Mouse (Mus musculus): ENCODE results near the gene Rapgef4. TPM values are rescaled to one million over a fixed set of nuclear protein-coding genes. Genes with fewer than 3 reads are reported as not detected.
"Not testable (repeated sequence)": the region's sequence is repeated elsewhere in the genome, so short reads cannot be mapped to it uniquely, and the experiment has no call there.

The Rapgef4 gene
- polyA plus RNA-seq, 1 experiment: not detected

- H3K36me3 ChIP-seq (ENCODE audit: control insufficient read depth): no peaks in the 10 kb centered on the region
- no peaks in the 10 kb centered on the region for H3K4me1 ChIP-seq (ENCODE audit: control insufficient read depth)
- H3K9me3 ChIP-seq (ENCODE audit: control insufficient read depth, low read length): no peaks in the 10 kb centered on the region
- TF ChIP-seq TAL1 (IDR thresholded peaks at IDR 0.05; ENCODE audit: low read length) (no peak), GATA1 (IDR thresholded peaks at IDR 0.05; ENCODE audit: low read length) (no peak)
- no peaks in the 10 kb centered on the region for H3K27me3 ChIP-seq (ENCODE audit: control insufficient read depth)
- H3K4me3 ChIP-seq (replicated peaks): no peak overlapping the region
Observed at GRCm38 (mm10) chr2:72129612-72130311, 148.7 kb downstream of the Rapgef4 start.

- no peak overlapping the region for H3K4me3 ChIP-seq (replicated peaks)
- H3K27me3 ChIP-seq (ENCODE audit: control insufficient read depth): no peaks in the 10 kb centered on the region
- no peaks in the 10 kb centered on the region for H3K9me3 ChIP-seq (ENCODE audit: control insufficient read depth, low read length)
- no peaks in the 10 kb centered on the region for H3K36me3 ChIP-seq (ENCODE audit: control insufficient read depth)
- no peaks in the 10 kb centered on the region for H3K4me1 ChIP-seq (ENCODE audit: control insufficient read depth)
- no peak for TF ChIP-seq GATA1 (IDR thresholded peaks at IDR 0.05; ENCODE audit: low read length)
- TF ChIP-seq TAL1 (IDR thresholded peaks at IDR 0.05; ENCODE audit: low read length): no peak
Observed at GRCm38 (mm10) chr2:72132222-72132621, 151.2 kb downstream of the Rapgef4 start.

DNA sequence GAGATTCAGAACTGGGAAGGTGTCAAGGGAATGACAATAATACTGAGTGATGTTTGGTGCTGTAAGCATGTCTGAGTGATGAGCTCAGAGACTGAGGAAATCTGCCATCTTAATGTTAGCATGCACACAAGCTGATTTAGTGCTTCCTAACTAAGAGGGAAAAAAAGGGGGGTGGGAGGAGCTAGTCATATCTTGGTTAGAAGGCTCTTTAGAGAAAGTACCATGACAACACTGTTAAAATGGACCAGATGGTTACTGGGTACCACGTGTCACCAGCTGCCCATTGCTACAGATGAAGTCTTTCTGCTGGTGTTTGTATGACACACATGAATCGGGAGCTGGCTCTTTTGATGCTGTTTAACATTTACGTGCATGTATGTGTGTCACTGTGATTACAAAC, 155.0 kb downstream of the Rapgef4 start:
- H3K9me3 ChIP-seq (ENCODE audit: control insufficient read depth, low read length): no peaks in the 10 kb centered on the region
- no peaks in the 10 kb centered on the region for H3K4me1 ChIP-seq (ENCODE audit: control insufficient read depth)
- no peaks in the 10 kb centered on the region for H3K27me3 ChIP-seq (ENCODE audit: control insufficient read depth)
- no peaks in the 10 kb centered on the region for H3K36me3 ChIP-seq (ENCODE audit: control insufficient read depth)
- no peak for TF ChIP-seq GATA1 (IDR thresholded peaks at IDR 0.05; ENCODE audit: low read length)
- TF ChIP-seq TAL1 (IDR thresholded peaks at IDR 0.05; ENCODE audit: low read length): no peak
- no peak overlapping the region for H3K4me3 ChIP-seq (replicated peaks)

DNA sequence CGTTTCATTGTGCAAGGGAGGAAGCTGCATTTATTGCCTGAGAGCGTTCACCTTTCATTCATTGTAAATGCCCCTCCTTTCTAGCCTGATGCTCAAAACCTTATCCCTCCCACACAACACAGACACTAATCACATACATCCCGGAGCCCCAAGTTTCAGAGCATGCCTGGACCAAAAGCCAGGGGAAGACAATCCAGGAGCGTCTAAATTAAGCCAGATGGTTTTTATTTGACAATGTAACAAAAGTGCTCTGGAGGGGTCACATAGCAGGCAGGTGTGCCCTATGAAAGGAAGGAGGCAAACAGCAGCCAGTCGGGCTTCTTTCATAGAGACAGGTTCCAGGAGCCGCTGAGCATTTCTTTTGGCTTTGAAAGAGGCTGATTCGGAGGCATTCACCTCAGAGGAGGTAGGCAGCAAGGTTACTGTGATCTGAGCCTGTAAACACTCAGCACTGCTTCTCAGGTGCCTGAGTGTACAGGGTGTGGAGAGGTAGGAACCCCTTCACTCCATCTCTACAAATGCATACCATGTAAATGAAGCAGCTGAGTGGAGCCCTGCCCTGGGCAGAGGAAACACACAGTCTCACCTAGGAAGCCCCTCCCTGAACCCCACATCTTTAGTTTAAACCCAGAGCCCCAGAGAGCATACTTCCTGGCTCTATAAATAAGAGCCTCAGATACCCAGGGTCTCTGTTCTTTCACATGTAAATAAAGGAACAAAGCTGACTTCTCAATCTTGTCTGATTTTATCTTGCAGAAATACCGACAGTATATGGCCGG, 155.6 kb downstream of the Rapgef4 start:
- Histone ChIP-seq H3K4me1 (ENCODE audit: control insufficient read depth) (no peaks in the 10 kb centered on the region), H3K36me3 (ENCODE audit: control insufficient read depth) (no peaks in the 10 kb centered on the region), H3K27me3 (ENCODE audit: control insufficient read depth) (no peaks in the 10 kb centered on the region), H3K4me3 (replicated peaks) (no peak overlapping the region), H3K9me3 (ENCODE audit: control insufficient read depth, low read length) (no peaks in the 10 kb centered on the region)
- TF ChIP-seq GATA1 (IDR thresholded peaks at IDR 0.05; ENCODE audit: low read length): no peak
- no peak for TF ChIP-seq TAL1 (IDR thresholded peaks at IDR 0.05; ENCODE audit: low read length)

GRCm38 (mm10) chr2:72139863-72140845, 159.1 kb downstream of the Rapgef4 start:
- Histone ChIP-seq H3K9me3 (ENCODE audit: control insufficient read depth, low read length) (no peaks in the 10 kb centered on the region), H3K36me3 (ENCODE audit: control insufficient read depth) (no peaks in the 10 kb centered on the region), H3K4me1 (ENCODE audit: control insufficient read depth) (no peaks in the 10 kb centered on the region), H3K27me3 (ENCODE audit: control insufficient read depth) (no peaks in the 10 kb centered on the region), H3K4me3 (replicated peaks) (no peak overlapping the region)
- no peak for TF ChIP-seq GATA1 (IDR thresholded peaks at IDR 0.05; ENCODE audit: low read length)

- no peaks in the 10 kb centered on the region for H3K9me3 ChIP-seq (ENCODE audit: control insufficient read depth, low read length)
- TF ChIP-seq TAL1 (IDR thresholded peaks at IDR 0.05; ENCODE audit: low read length): no peak
- no peak for TF ChIP-seq GATA1 (IDR thresholded peaks at IDR 0.05; ENCODE audit: low read length)
Observed at GRCm38 (mm10) chr2:72141091-72141490, 160.1 kb downstream of the Rapgef4 start.

GRCm38 (mm10) chr2:72141732-72142131, 160.7 kb downstream of the Rapgef4 start:
- not testable (repeated sequence) for H3K27me3 ChIP-seq (ENCODE audit: control insufficient read depth); H3K9me3 ChIP-seq (ENCODE audit: control insufficient read depth, low read length); H3K4me1 ChIP-seq (ENCODE audit: control insufficient read depth); H3K4me3 ChIP-seq (replicated peaks); H3K36me3 ChIP-seq (ENCODE audit: control insufficient read depth)

More at GRCm38 (mm10) chr2:72141091-72141490, 160.1 kb downstream of the Rapgef4 start:
- Histone ChIP-seq H3K4me1 (ENCODE audit: control insufficient read depth) (no peaks in the 10 kb centered on the region), H3K36me3 (ENCODE audit: control insufficient read depth) (no peaks in the 10 kb centered on the region), H3K27me3 (ENCODE audit: control insufficient read depth) (no peaks in the 10 kb centered on the region), H3K4me3 (replicated peaks) (no peak overlapping the region)

DNA sequence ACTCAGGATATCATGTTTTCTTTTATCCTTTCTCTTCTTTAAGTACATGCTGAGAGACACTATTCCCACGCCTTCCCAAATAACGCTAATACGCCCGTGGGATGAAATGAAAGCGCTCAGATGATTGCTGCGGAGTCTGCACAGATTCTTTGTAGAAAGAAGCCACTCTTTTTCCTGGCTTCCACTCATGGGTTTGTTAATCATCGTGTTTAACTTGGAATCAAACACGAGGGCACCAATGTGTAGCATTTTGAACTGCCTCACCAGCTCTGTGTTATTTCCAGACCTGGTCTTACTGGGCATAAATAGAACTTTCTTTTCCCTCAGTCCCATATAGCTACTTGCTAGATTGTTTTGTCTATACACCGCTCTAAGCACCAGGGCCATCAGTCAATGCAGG, 162.4 kb downstream of the Rapgef4 start:
- no peaks in the 10 kb centered on the region for H3K9me3 ChIP-seq (ENCODE audit: control insufficient read depth, low read length)

More for the DNA sequence above, 162.4 kb downstream of the Rapgef4 start:
- no peaks in the 10 kb centered on the region for H3K4me1 ChIP-seq (ENCODE audit: control insufficient read depth)
- no peaks in the 10 kb centered on the region for H3K36me3 ChIP-seq (ENCODE audit: control insufficient read depth)
- TF ChIP-seq TAL1 (IDR thresholded peaks at IDR 0.05; ENCODE audit: low read length) (no peak), GATA1 (IDR thresholded peaks at IDR 0.05; ENCODE audit: low read length) (no peak)
- no peaks in the 10 kb centered on the region for H3K27me3 ChIP-seq (ENCODE audit: control insufficient read depth)
- H3K4me3 ChIP-seq (replicated peaks): no peak overlapping the region
